Mouse (Mus musculus) forebrain, embryonic 11.5 days (tissue): ENCODE results near the gene Cic. TPM values are rescaled to one million over a fixed set of nuclear protein-coding genes. Genes with fewer than 3 reads are reported as not detected.

Experiments used
- ATAC-seq: fragments of 200-750 bp; cut with Nextera tagmentation; replicated peaks from 2 replicates; pipeline ENCODE4 v1.8.0; 2017; ENCODE audit warnings: moderate TSS enrichment; ENCODE audit not compliant: low FRiP score
- DNase-seq: peaks from one replicate; pipeline ENCODE4 v3.0.0-alpha.2; 2017; ENCODE audit warnings: low spot score
- H3K27ac ChIP-seq: fragments of 300-500 bp; sonication (generic); 2 replicates; pipeline ENCODE4 v1.5.1; 2014; ENCODE audit warnings: low read depth, low read length
- H3K27me3 ChIP-seq: fragments of 300-500 bp; sonication (generic); 2 replicates; pipeline ENCODE4 v1.6.1; 2014; ENCODE audit warnings: mild to moderate bottlenecking, low read length, mixed read lengths; ENCODE audit not compliant: control insufficient read depth, insufficient read depth
- H3K36me3 ChIP-seq: fragments of 300-500 bp; sonication (generic); 2 replicates; pipeline ENCODE4 v1.6.1; 2014; ENCODE audit warnings: mild to moderate bottlenecking, low read length, moderate library complexity, mixed read lengths; ENCODE audit not compliant: control insufficient read depth, insufficient read depth
- H3K4me1 ChIP-seq: fragments of 300-500 bp; sonication (generic); replicated peaks from 2 replicates; pipeline ENCODE4 v1.6.1; 2014; ENCODE audit warnings: low read length, mixed read lengths; ENCODE audit not compliant: control insufficient read depth, insufficient read depth
- H3K4me2 ChIP-seq: fragments of 300-500 bp; sonication (generic); 2 replicates; pipeline ENCODE4 v1.6.1; 2014; ENCODE audit warnings: low read depth, mild to moderate bottlenecking, low read length, moderate library complexity, mixed read lengths; ENCODE audit not compliant: severe bottlenecking
- H3K4me3 ChIP-seq: fragments of 300-500 bp; sonication (generic); 2 replicates; pipeline ENCODE4 v1.5.1; 2014; ENCODE audit warnings: low read depth, low read length
- H3K9ac ChIP-seq: fragments of 300-500 bp; sonication (generic); 2 replicates; pipeline ENCODE4 v1.6.1; 2014; ENCODE audit warnings: low read length
- H3K9me3 ChIP-seq: fragments of 300-500 bp; sonication (generic); 2 replicates; pipeline ENCODE4 v1.6.1; 2016; ENCODE audit warnings: low read length, mixed read lengths; ENCODE audit not compliant: control insufficient read depth
- WGBS: fragments of 180-500 bp; shearing (Covaris S2); extraction: QIAGEN DNeasy Blood & Tissue Kit; methylation state at CpG from one replicate; pipeline ENCODE4 v1.1.7; 2014; 5-methylcytosine and 5-hydroxymethylcytosine counted together
- polyA plus RNA-seq: library from polyadenylated mRNA; unstranded; fragments of >200 nt; fragmentation: Nextera tagmentation; extraction: Ambion mirVana; gene quantifications from 2 replicates; pipeline ENCODE4 v1.2.1, GENCODE M21; 2014

The Cic gene
- polyA plus RNA-seq: 40.3 and 44.2 TPM in 2 replicates

DNA sequence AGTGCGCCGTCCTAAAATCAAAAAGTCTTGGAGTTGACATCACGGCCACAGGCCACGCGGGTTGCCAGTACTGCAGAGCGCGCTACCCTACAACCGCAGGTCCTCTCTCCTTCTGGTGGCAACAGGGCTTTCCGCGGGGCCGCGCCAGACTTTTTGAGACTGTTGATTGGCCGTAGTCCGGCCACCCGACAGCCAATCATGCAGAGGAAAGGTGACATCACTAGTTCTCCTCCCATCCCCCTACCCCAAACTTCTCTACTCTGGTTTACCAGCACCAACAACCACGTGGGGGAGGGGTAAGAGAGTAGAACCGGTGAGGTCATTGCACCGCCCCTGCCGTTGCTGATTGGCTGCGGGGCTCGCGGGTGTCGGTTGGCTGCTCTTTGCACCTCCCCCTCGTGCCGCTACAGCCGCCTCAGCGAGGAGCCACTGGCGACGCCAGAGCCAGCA, at the start of gene Cic:
TSS of gene Cic (plus strand) at position 404 of the 450 bp plus-strand sequence.
- Histone ChIP-seq H3K27ac (peak within 1 kb of the TSS; percentile 86), H3K4me2 (peak within 1 kb of the TSS; percentile 81), H3K36me3 (no peaks in the 10 kb centered on the region; the same call in 1 of the 2 replicates), H3K9me3 (no peaks in the 10 kb centered on the region), H3K27me3 (no peaks in the 10 kb centered on the region), H3K9ac (peak within 1 kb of the TSS; percentile 77), H3K4me1 (peaks cover 9% of the 10 kb centered on the region; the same call in 1 of the 2 replicates), H3K4me3 (peak within 1 kb of the TSS; percentile 82)
- DNase-seq (peak; percentile 98), ATAC-seq (peak; percentile 86)
- 0% methylated on average over 29 of the region's 29 CpGs for WGBS

GRCm38 (mm10) chr7:25218705-25219415, 48.6 kb upstream of the Cic start:
- H3K9me3 ChIP-seq: no peaks in the 10 kb centered on the region
- WGBS: under 1% methylated on average over 53 of the region's 53 CpGs
- peak overlapping the region; percentile 19; the same call in 1 of the 2 replicates for H3K27ac ChIP-seq
- H3K4me3 ChIP-seq: peak overlapping the region; percentile 55
- peak overlapping the region; percentile 72 for H3K9ac ChIP-seq
- H3K4me1 ChIP-seq: peaks cover 17% of the 10 kb centered on the region
- H3K27me3 ChIP-seq: no peaks in the 10 kb centered on the region
- H3K36me3 ChIP-seq: no peaks in the 10 kb centered on the region
- ATAC-seq: peak; percentile 32
- peak overlapping the region; percentile 92 for H3K4me2 ChIP-seq
- DNase-seq: peak; percentile 87

DNA sequence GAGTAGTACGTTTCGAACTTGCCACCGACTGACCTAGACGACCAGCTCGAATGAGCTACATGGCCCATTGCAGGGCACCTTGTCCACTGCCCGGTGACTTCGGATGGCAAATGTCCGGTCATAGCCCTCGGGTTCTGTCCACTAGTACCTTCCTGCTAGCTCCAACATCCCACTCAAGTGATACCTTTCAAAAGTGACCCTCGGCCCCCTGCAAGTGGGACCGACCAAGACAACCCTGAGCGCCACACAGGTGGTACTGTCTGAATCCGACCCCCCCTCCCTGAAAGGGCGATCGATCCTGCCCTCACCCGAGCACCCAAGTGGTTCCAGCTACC, 48.1 kb upstream of the Cic start:
- H3K27me3 ChIP-seq: no peaks in the 10 kb centered on the region
- peak overlapping the region; percentile 55 for H3K4me3 ChIP-seq
- peaks cover 17% of the 10 kb centered on the region for H3K4me1 ChIP-seq
- H3K27ac ChIP-seq: peak overlapping the region; percentile 19; the same call in 1 of the 2 replicates
- no peaks in the 10 kb centered on the region; the same call in 1 of the 2 replicates for H3K36me3 ChIP-seq
- 1% methylated on average over 16 of the region's 16 CpGs for WGBS
- DNase-seq (no peak), ATAC-seq (peak; percentile 31; the same call in 1 of the 2 replicates)
- peak overlapping the region; percentile 72 for H3K9ac ChIP-seq
- no peaks in the 10 kb centered on the region for H3K9me3 ChIP-seq
- H3K4me2 ChIP-seq: peak overlapping the region; percentile 92

DNA sequence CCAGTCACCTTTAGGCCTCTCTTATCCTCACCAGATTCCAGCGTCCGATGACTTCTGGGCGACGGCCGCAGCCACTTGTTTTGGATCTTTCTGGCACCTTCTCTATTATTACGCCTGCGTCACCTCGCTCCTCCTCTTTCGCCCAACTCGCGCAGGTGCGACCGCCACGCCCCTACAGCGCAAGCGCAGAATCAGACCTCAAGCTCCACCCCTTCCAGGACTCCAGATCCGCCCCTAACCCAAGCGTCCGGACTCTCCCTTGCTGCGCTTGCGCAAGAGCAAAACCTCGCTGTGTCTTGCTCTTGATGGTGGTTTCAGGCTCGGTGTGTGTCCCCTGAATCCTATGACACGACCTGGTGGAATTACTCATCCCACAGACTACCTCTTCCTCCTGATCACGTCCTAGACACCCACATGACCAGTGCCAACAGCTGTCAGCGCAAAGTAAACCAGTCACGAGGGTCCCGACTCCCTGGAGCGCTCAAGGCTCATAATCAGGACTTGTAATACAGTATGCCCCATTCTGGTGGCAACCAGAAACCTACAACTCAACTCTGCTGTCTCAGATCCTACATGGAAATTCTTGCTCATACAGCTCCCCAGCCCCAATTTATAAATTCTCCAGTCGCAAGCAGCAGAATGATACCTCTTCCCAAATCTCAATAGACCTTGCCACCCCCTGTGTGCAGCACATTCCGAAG, 47.6 kb upstream of the Cic start:
- ATAC-seq (peak; percentile 73), DNase-seq (peak; percentile 96)
- peak overlapping the region; percentile 72 for H3K9ac ChIP-seq
- 5% methylated on average over 31 of the region's 31 CpGs for WGBS
- H3K27me3 ChIP-seq: no peaks in the 10 kb centered on the region
- H3K9me3 ChIP-seq: no peaks in the 10 kb centered on the region
- H3K4me3 ChIP-seq: peak overlapping the region; percentile 55
- peak overlapping the region; percentile 41; the same call in 1 of the 2 replicates for H3K27ac ChIP-seq
- peak overlapping the region; percentile 92 for H3K4me2 ChIP-seq
- peaks cover 17% of the 10 kb centered on the region for H3K4me1 ChIP-seq
- H3K36me3 ChIP-seq: no peaks in the 10 kb centered on the region; the same call in 1 of the 2 replicates

- Histone ChIP-seq H3K4me1 (peaks cover 17% of the 10 kb centered on the region), H3K36me3 (peaks cover 4% of the 10 kb centered on the region; the same call in 1 of the 2 replicates), H3K4me3 (peak within 1 kb of the TSS; percentile 55), H3K4me2 (peak within 1 kb of the TSS; percentile 92), H3K27me3 (no peaks in the 10 kb centered on the region), H3K9ac (peak within 1 kb of the TSS; percentile 72), H3K9me3 (no peaks in the 10 kb centered on the region), H3K27ac (peak within 1 kb of the TSS; percentile 62)
- ATAC-seq: no peak
- 7% methylated on average over 20 of the region's 20 CpGs for WGBS
- no peak for DNase-seq
Observed at GRCm38 (mm10) chr7:25220457-25221101, 46.9 kb upstream of the Cic start, which contains the start of gene Dedd2. TSS of gene Dedd2 (minus strand) at chr7:25220615.

DNA sequence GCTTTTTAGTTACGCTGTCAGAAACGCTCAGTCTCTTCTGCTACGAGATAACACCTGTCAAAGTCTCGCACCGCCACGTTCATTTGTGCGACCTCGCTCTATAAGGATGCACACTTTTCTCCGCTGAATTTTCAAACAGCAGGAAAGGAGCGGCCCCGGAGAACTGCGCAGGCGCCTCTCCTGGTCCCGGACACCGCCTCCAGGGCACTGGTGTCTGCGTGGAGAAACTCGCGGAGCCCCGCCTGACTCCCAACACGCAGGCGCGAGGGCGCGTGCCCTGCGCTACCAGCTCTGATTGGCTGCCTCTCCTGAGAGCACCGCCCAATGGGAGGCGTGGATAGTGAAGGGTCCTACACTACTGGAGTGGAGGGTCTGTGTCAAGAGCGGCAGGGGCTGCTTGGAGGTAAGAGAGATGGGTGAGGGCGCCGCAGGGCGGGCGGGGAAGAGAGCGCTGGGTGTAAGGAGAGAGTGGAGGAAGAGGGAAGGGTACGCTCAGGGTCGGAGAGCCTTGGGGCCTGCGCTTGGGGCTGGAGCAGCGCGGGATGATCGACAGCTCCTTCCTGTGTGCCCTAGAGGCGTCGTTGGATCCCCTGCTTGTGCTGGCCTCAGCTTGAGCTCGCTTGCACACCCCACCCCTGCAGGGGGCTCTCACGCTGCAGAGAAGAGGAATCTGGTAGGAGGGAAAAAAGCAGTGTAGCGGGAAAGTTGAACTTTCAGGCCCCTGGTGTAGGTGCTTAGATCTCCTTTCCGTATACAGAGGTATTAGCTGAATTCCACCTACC, 46.2 kb upstream of the Cic start, which contains the start of gene Zfp526:
TSS of gene Zfp526 (plus strand) at position 324 of the 782 bp plus-strand sequence.
- under 1% methylated on average over 45 of the region's 45 CpGs for WGBS
- peak within 1 kb of the TSS; percentile 92 for H3K4me2 ChIP-seq
- H3K4me1 ChIP-seq: peaks cover 17% of the 10 kb centered on the region
- H3K4me3 ChIP-seq: peak within 1 kb of the TSS; percentile 55
- H3K27me3 ChIP-seq: no peaks in the 10 kb centered on the region
- DNase-seq: peak; percentile 98
- peaks cover 7% of the 10 kb centered on the region; the same call in 1 of the 2 replicates for H3K36me3 ChIP-seq
- peak; percentile 94 for ATAC-seq
- H3K9ac ChIP-seq: peak within 1 kb of the TSS; percentile 67
- H3K9me3 ChIP-seq: no peaks in the 10 kb centered on the region
- H3K27ac ChIP-seq: peak within 1 kb of the TSS; percentile 62

DNA sequence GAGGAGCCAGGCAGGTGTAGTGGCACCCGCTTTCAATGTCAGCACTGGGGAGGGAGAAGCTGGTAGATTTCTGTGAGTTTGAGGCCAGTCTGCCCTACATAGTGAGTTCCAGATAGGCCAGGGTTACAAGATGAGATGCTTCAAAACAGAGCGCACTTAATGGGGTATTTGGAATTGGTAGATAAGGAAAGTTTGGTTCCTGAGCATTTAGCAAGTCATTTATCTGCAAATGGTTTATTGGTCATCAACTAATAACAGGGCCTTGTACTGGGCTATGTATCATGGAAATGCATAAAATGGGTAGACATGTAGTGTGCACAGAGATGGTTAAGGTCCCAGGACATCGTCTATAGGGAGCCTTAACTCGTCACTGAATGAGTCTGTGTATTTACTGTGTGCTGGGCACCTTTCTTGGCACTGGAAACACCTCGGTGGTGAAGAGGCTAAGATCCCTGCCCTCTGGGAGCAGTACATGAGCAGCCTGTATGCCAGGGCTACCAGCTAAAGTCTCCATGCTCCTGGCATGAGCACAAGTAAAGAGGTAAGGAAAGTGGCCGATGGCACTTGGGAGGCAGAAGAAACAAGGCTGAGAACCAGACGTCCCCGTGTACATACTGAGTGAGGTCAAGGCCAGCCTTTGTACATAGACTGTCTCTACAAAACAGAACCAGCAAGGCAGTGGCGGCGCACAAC, 45.1 kb upstream of the Cic start:
- DNase-seq: no peak
- peaks cover 16% of the 10 kb centered on the region for H3K4me1 ChIP-seq
- H3K27ac ChIP-seq: no peak overlapping the region
- H3K27me3 ChIP-seq: no peaks in the 10 kb centered on the region
- no peak for ATAC-seq
- peak overlapping the region; percentile 92 for H3K4me2 ChIP-seq
- H3K9me3 ChIP-seq: no peaks in the 10 kb centered on the region
- H3K36me3 ChIP-seq: peaks cover 7% of the 10 kb centered on the region; the same call in 1 of the 2 replicates
- 83% methylated on average over 10 of the region's 10 CpGs for WGBS
- peak overlapping the region; percentile 67 for H3K9ac ChIP-seq
- H3K4me3 ChIP-seq: peak overlapping the region; percentile 55
